ENCODE assay signal across 9 mouse cellular contexts in the genomic region with DNA sequence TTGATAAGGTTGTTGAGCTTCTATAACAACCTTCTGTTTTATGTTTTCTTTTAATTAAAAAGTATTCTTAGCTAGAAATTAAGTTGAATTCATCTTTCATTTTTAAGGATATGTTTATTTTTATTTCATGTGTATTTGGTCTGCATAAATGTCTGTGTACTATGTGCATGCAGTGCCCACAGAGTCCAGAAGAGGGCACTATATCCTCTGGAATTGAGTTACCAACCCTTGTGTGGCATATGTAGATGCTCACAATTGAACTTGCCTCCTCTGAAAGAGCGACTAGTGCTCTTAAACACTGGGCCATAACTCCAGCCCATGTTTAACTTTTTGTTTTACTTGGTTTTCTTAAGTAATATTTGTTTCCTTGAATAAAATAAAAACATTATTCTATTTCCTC. TPM values are rescaled to one million over a fixed set of nuclear protein-coding genes. Genes with fewer than 3 reads are reported as not detected.
DNase-seq lines count a peak whose midpoint lies in the region; ATAC-seq and TF ChIP-seq lines count a peak whose summit lies in the region.
"Had no signal": no experiment of that assay in that cellular context is flagged by ENCODE, and none has a peak within 500 bp of the region (broad histone marks: within the 10 kb centered on the region; RNA-seq: fewer than 3 reads in every experiment).

No protein-coding gene starts in this region.

- TF ChIP-seq CTCF in heart, postnatal 0 days (IDR thresholded peaks at IDR 0.05; ENCODE audit: low read depth) = peak; percentile 28

- H3K27ac ChIP-seq in heart, postnatal 0 days (ENCODE audit: low read depth) = no peak overlapping the region
- no peak overlapping the region for H3K27ac ChIP-seq in heart, embryonic 10.5 days
- H3K27ac ChIP-seq in midbrain, embryonic 14.5 days (replicated peaks; ENCODE audit: low read depth, low read length) = no peak overlapping the region
- no peak overlapping the region for H3K27ac ChIP-seq in midbrain, embryonic 15.5 days
- H3K27ac ChIP-seq: heart, embryonic 15.5 days had no signal

- H3K4me2 ChIP-seq in heart, postnatal 0 days (ENCODE audit: low read depth, low read length) = no peak overlapping the region
- H3K4me2 ChIP-seq in midbrain, embryonic 14.5 days (ENCODE audit: low read length) = no peak overlapping the region
- no peak overlapping the region for H3K4me2 ChIP-seq in midbrain, embryonic 15.5 days
- H3K4me2 ChIP-seq: heart, embryonic 15.5 days had no signal

- no peaks in the 10 kb centered on the region for H3K36me3 ChIP-seq in heart, postnatal 0 days (replicated peaks; ENCODE audit: control insufficient read depth, insufficient read depth, low read length)
- H3K36me3 ChIP-seq in heart, embryonic 10.5 days = no peaks in the 10 kb centered on the region
- H3K36me3 ChIP-seq in midbrain, embryonic 14.5 days (ENCODE audit: control insufficient read depth, insufficient read depth, low read length) = no peaks in the 10 kb centered on the region
- H3K36me3 ChIP-seq in midbrain, embryonic 15.5 days (replicated peaks) = no peaks in the 10 kb centered on the region
- no peaks in the 10 kb centered on the region for H3K36me3 ChIP-seq in splenic B cell, adult 2 months (ENCODE audit: control insufficient read depth, insufficient read depth, low read length, poor library complexity, severe bottlenecking)
- H3K36me3 ChIP-seq: heart, embryonic 15.5 days had no signal

- WGBS in heart, postnatal 0 days = 46% methylated on average over 1 of the region's 1 CpGs
- WGBS in heart, embryonic 10.5 days = 48% methylated on average over 1 of the region's 1 CpGs
- 54% methylated on average over 1 of the region's 1 CpGs for WGBS in midbrain, embryonic 14.5 days
- 37% methylated on average over 1 of the region's 1 CpGs for WGBS in midbrain, embryonic 15.5 days

- no peaks in the 10 kb centered on the region for H3K27me3 ChIP-seq in heart, postnatal 0 days (ENCODE audit: control insufficient read depth, insufficient read depth, low read length)
- no peaks in the 10 kb centered on the region for H3K27me3 ChIP-seq in heart, embryonic 10.5 days (ENCODE audit: insufficient read depth, poor library complexity, severe bottlenecking)
- no peaks in the 10 kb centered on the region for H3K27me3 ChIP-seq in midbrain, embryonic 14.5 days (ENCODE audit: control insufficient read depth, insufficient read depth, low read length)
- no peaks in the 10 kb centered on the region for H3K27me3 ChIP-seq in midbrain, embryonic 15.5 days (replicated peaks)
- no peaks in the 10 kb centered on the region for H3K27me3 ChIP-seq in splenic B cell, adult 2 months (ENCODE audit: control insufficient read depth, insufficient read depth, low read length, poor library complexity, severe bottlenecking)
- H3K27me3 ChIP-seq: heart, embryonic 15.5 days had no signal

- no peak for DNase-seq in heart, postnatal 0 days (ENCODE audit: low spot score)
- DNase-seq in heart, embryonic 10.5 days (ENCODE audit: low spot score) = no peak
- DNase-seq in midbrain, embryonic 14.5 days = peak; percentile 46
- DNase-seq in cerebellum, postnatal 36 days = peak; percentile 2 to 26
- peak; percentile 25 for DNase-seq in splenic B cell, adult 2 months (ENCODE audit: low read depth, low spot score)
- no peak for DNase-seq in gastrocnemius, postnatal 25 days

- no peak for ATAC-seq in heart, postnatal 0 days (ENCODE audit: insufficient read depth, low read depth)
- ATAC-seq in midbrain, embryonic 14.5 days (ENCODE audit: low FRiP score, low TSS enrichment) = no peak
- ATAC-seq in midbrain, embryonic 15.5 days (replicated peaks) = no peak
- ATAC-seq in inflammation-experienced regulatory T-cells, adult 6 months = no peak

- H3K4me3 ChIP-seq in heart, postnatal 0 days (ENCODE audit: low read depth, low read length) = no peak overlapping the region
- no peak overlapping the region for H3K4me3 ChIP-seq in heart, embryonic 10.5 days
- no peak overlapping the region for H3K4me3 ChIP-seq in midbrain, embryonic 14.5 days (replicated peaks; ENCODE audit: low read depth, low read length)
- no peak overlapping the region for H3K4me3 ChIP-seq in midbrain, embryonic 15.5 days
- H3K4me3 ChIP-seq: heart, embryonic 15.5 days had no signal

- H3K4me1 ChIP-seq in heart, postnatal 0 days (ENCODE audit: control insufficient read depth, insufficient read depth) = no peaks in the 10 kb centered on the region
- no peaks in the 10 kb centered on the region for H3K4me1 ChIP-seq in heart, embryonic 10.5 days
- H3K4me1 ChIP-seq in midbrain, embryonic 14.5 days (ENCODE audit: control insufficient read depth, insufficient read depth, low read length) = no peaks in the 10 kb centered on the region
- H3K4me1 ChIP-seq in midbrain, embryonic 15.5 days = no peaks in the 10 kb centered on the region
- H3K4me1 ChIP-seq: heart, embryonic 15.5 days had no signal

- no peak overlapping the region for H3K9ac ChIP-seq in heart, postnatal 0 days (replicated peaks; ENCODE audit: low read depth, low read length)
- no peak overlapping the region for H3K9ac ChIP-seq in midbrain, embryonic 14.5 days (replicated peaks; ENCODE audit: low read length)
- H3K9ac ChIP-seq in midbrain, embryonic 15.5 days = no peak overlapping the region
- H3K9ac ChIP-seq: heart, embryonic 15.5 days had no signal

- H3K9me3 ChIP-seq in heart, postnatal 0 days (replicated peaks; ENCODE audit: control insufficient read depth, low read length) = no peaks in the 10 kb centered on the region
- H3K9me3 ChIP-seq in heart, embryonic 10.5 days = no peaks in the 10 kb centered on the region
- H3K9me3 ChIP-seq in midbrain, embryonic 14.5 days (ENCODE audit: control insufficient read depth, low read length) = no peaks in the 10 kb centered on the region
- H3K9me3 ChIP-seq in midbrain, embryonic 15.5 days = no peaks in the 10 kb centered on the region
- H3K9me3 ChIP-seq: heart, embryonic 15.5 days had no signal

- no peak for TF ChIP-seq EP300 in heart, postnatal 0 days (IDR thresholded peaks at IDR 0.05; ENCODE audit: low read depth)

RNA-seq across cellular contexts. Expression of a gene that starts 21.4 kb away (rescaled TPM):
- total RNA-seq in heart, postnatal 0 days (2014; rRNA removed; ENCODE audit: low replicate concordance) = 5.9 and 19.2 TPM in 2 replicates
- 3.9 and 5.1 TPM in 2 replicates for polyA plus RNA-seq in heart, postnatal 0 days (2015; fragmentation: Nextera tagmentation; extraction: Ambion mirVana)
- polyA plus RNA-seq in heart, embryonic 10.5 days (2016; fragmentation: Nextera tagmentation; extraction: Ambion mirVana) = 5.7 and 6.7 TPM in 2 replicates
- 6.3 and 7.9 TPM in 2 replicates for polyA plus RNA-seq in midbrain, embryonic 14.5 days (2014; fragmentation: Nextera tagmentation; extraction: Ambion mirVana)
- 6.5 and 7.0 TPM in 2 replicates for polyA plus RNA-seq in midbrain, embryonic 15.5 days (2015; fragmentation: Nextera tagmentation; extraction: Ambion mirVana)
- polyA plus RNA-seq in inflammation-experienced regulatory T-cells, adult 6 months (2017; shearing (Covaris generic)) = 10 to 100 TPM in 2 of 3 experiments, 1 to 10 TPM in 1; 9.5 to 10.3 (median 10.0) TPM
- total RNA-seq in gastrocnemius, postnatal 25 days (2021) = 10 to 100 TPM in 1 of 2 experiments, 1 to 10 TPM in 1; 7.8 to 14.4 TPM

Comparison
In these comparisons a context has a peak if more than half of its experiments do, and no peak if none do; other contexts are left out.
1. DNase-seq: peak in midbrain, embryonic 14.5 days (single experiment), cerebellum, postnatal 36 days (2 of 2) and splenic B cell, adult 2 months (single experiment); none in heart, postnatal 0 days (single experiment), heart, embryonic 10.5 days (single experiment) and gastrocnemius, postnatal 25 days (single experiment).